Mouse (Mus musculus) layer of hippocampus, postnatal 10 days (tissue): ENCODE results near the gene Kptn. TPM values are rescaled to one million over a fixed set of nuclear protein-coding genes. Genes with fewer than 3 reads are reported as not detected.
A peak's percentile ranks its signal among the peaks of the same experiment; 100 is the strongest.

Source experiments
- DNase-seq, 2 experiments: peaks; one replicate each; pipeline ENCODE4 v3.0.0; 2021; ENCODE audit warnings: low spot score in 2 of 2
- total RNA-seq, 2 experiments: library from RNA; stranded (reverse); gene quantifications; 2 replicates each; pipeline ENCODE4 v1.2.3; 2021

Gene Kptn
- total RNA-seq, 2 experiments from 2014 or later = 33.3 to 39.1 TPM

DNA sequence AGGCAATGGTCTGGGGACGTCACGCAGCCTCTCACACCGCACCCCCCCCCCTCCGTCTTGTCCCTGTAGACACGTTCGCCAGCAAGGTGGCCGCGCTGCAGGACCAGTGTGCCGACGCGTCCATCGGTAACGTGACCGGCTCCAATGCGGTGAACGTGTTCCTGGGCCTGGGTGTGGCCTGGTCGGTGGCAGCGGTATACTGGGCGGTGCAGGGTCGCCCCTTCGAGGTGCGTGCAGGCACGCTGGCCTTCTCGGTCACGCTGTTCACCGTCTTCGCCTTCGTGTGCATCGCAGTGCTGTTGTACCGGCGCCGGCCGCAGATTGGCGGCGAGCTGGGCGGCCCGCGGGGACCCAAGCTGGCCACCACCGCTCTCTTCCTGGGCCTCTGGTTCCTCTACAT is 39.0 kb downstream of the Kptn start:
- DNase-seq = no peak

DNA sequence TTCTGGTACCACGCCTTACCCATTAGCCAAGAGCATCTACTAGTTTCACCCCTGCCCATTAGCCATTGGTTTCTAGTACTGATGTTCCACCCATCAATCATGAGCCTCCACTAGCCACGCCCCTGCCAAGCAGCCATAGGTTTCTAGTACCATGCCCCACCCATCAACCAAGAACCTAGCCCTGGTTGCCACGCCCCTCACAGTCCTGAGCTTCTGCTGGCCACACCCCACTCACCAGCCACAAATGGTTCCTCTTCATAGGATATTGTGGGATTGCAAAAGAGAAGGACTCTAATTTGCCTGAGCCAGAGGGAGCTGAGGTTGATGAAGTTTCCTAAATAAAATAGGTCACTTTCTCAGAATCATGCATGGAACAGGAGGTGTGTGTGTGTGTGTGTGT is 41.0 kb downstream of the Kptn start:
- DNase-seq = no peak

DNA sequence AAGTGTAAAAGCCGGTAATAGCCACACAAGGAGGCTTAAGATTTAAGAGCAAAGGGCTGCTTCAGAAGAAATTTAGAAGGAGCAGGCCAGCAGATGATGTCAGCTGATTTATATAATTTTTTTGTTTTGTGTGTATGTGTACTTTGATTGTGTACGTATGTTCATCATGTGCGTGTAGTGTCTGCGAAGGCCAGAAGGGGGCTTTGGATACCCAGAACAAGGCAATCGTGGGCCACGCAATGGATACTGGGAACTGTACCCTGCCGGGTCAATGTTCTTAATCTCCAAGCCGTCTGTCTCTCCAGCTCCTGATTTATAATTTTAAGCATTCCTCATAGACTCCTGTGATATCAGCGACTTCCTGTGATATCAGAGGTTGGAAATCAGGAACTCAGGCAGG is 41.6 kb downstream of the Kptn start:
- no peak for DNase-seq

DNA sequence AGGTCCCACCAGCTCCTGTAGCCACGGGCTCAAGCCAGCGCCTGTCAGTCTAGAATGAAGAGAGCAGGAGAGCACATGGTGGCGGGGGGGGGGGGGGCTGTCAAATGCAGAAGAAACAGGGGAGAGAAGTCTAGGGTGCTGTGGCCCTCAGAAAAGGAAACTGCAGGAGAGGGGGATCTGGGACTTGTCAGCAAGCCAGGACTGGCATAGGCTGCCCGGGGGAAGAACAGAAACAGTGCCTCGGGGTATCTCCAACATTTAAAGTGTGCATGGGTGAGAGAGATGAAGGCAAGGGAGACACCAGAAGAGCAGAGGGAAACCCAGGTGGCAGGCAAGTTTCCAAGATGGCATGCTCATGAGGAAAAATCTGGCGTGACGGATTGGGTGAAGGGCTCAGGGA is 42.3 kb downstream of the Kptn start:
- peak in 1 of 2 experiments; percentile 44 for DNase-seq

DNA sequence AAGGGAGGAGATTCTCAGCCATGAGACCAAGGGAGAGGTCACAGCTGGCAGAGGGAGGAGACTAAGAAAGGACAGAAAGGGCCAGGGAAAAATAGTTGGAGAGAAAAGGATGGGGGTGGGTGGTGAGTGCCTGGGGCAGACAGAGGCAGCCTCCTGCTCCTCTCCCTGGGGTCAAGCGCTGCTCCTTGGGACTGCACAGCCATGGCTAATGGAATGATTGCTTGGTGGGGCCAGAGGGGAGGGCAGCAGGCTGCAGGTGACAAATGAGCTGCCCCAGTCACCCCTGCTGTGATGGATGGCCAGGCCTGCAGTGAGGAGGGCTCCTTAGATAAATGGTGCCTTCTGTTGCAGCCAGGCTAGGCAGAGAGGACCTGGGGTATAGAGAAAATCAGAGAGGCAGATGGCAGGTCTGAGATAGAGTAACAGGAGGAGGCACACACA is 52.5 kb downstream of the Kptn start:
- no peak for DNase-seq

DNA sequence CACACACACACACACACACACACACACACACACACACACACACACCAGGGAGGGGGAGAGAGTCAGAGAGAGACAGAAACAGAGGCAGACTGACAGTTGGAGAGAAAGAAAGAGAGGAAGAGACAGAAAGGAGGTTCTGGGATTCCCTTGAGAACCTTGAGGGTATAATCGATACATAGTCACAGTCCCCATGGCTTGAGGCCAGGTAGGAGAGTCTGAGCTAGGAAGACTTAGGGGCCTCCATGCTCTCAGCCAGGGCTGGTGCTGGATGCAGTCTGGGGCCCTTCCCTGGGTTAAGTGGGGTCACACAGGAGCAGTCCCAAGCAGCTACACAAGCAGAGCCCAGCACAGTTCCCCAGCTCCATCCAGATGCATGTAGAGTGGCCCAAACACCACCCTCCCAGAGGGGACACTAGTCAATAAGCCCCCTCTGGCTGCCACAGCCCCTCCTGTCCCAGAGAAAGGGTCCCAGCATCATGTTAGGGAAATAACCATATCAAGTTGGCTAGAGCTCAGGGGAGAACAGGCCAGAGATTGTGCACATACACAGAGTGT is 53.0 kb downstream of the Kptn start:
- DNase-seq = no peak

DNA sequence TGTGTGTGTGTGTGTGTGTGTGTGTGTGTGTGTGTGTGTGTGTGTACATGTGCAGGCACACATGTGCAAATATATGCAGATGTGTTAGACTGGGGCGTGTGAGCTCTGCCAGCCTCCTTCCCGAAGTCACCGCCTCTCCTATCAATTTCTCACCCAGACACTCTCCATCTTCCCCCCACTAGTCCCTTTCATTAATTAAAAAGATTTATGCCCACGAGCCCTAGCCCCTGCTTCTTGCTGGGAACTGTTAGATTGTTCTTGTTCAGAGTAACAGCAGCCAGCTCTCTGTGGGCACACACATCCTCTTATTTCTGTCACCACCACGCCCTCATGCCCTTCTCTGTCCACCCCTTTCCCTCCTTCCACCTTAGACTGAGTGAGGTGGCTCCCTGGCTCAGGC is 53.5 kb downstream of the Kptn start:
- DNase-seq = no peak

DNA sequence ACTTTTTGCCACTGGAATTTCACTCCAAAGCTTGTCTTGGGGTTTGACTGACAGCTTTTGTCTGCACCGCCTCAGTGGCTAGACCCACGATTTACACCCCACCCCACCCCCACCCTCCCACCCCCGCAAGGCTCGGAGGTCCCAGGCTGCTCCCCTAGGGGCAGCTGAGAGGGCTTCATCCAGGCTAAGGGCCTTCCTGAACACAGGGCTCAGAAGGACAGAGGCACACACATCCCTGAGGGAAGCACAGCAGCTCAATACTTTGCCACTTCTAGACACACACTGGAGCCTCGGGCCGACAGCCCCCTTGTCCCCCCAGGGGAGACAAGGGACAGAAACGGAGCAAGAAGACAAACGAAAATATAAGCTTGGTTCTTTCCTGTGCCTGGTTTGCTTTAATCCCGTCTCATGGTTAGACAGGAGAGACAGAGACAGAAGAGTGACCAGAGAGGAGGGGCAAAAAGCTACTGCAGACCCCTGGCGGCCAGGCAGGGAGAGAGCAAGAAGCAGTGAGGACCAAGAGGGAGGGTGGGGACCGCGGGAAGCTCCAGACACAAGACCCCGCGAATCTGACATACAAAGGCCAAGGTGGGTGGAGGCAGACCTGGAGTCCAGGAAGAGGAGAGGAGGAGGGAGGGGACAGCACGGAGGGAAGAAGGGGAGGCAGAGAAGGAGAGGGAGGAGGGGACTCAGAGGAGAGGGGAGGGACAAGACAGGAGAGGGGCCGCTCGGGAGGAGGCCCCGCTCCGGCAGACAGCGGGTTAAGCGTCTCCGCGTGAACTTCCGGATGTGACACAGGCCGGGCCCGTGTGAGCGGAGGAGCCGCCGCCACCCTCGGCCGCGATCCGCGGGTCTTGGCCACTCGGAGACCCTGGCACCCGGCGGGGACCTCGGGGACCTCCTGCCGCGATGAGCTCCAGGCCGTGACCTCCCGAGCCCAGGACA is 55.2 kb downstream of the Kptn start, which contains the start of gene Meis3:
Gene Meis3, plus strand, starts transcription at position 494 of the 945 bp plus-strand sequence.
- peak; percentile 61 to 71 for DNase-seq

DNA sequence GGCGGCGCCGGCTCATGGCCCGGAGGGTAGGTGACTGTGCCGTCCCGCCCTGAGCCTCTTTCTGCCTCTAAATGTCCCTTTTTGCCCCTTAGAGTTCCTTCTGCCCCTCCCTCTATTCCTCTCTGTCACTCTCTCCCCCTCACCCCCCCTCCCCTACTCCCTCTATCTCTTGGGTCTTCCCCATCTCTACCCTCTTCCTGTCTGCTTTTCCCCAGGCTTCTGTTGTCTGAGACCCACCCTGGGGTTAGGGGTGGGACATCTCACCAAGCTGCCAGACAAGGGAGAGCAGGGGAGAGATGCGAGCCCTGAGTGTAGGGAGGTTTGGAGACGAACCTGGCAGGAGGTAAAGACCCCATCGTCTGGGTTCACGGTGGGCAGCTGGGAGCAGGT is 55.8 kb downstream of the Kptn start:
- DNase-seq = no peak

Other genes with a start within 250 kb of the Kptn start
- not detected for gene Crx, start 239.9 kb upstream of the Kptn start, total RNA-seq
- under 1 TPM in 1 of 2 experiments, not detected in 1; 0.23 TPM for gene Crxos, start 237.3 kb upstream of the Kptn start, total RNA-seq
- 1,000 to 10,000 TPM; 1,327 to 1,522 TPM for gene Selenow, start 197.5 kb upstream of the Kptn start, total RNA-seq
- 100 to 1,000 TPM; 126 to 135 TPM for gene Nop53, start 173.8 kb upstream of the Kptn start, total RNA-seq
- 10 to 100 TPM in 1 of 2 experiments, 1 to 10 TPM in 1; 8.6 to 14.0 TPM for gene Ehd2, start 152.3 kb upstream of the Kptn start, total RNA-seq
- gene Bicra, start 72.0 kb upstream of the Kptn start, total RNA-seq = 10 to 100 TPM; 19.3 to 21.1 TPM
- under 1 TPM; 0.40 to 0.43 TPM for gene Zfp541, start 58.1 kb upstream of the Kptn start, total RNA-seq
- 100 to 1,000 TPM; 191 to 195 TPM for gene Napa, start 21.4 kb upstream of the Kptn start, total RNA-seq
- 100 to 1,000 TPM; 282 to 292 TPM for gene Slc8a2, start 9.9 kb downstream of the Kptn start, total RNA-seq
- gene Meis3, start 55.2 kb downstream of the Kptn start, total RNA-seq = 10 to 100 TPM; 36.2 to 41.5 TPM
- gene Dhx34, start 102.1 kb downstream of the Kptn start, total RNA-seq = 10 to 100 TPM; 10.8 to 11.3 TPM
- gene C5ar2, start 124.3 kb downstream of the Kptn start, total RNA-seq = under 1 TPM; 0.33 to 0.37 TPM
- 1 to 10 TPM; 1.1 to 1.3 TPM for gene C5ar1, start 139.6 kb downstream of the Kptn start, total RNA-seq
- 10 to 100 TPM; 35.4 to 35.8 TPM for gene Inafm1, start 153.7 kb downstream of the Kptn start, total RNA-seq
- gene Ccdc9, start 166.9 kb downstream of the Kptn start, total RNA-seq = 10 to 100 TPM; 81.4 to 98.8 TPM
- 10 to 100 TPM; 28.0 to 30.0 TPM for gene Bbc3, start 188.5 kb downstream of the Kptn start, total RNA-seq